In genomic region chrX:52757164-52757563, GRCm38 (mm10) we compare ENCODE assay signal across 16 mouse cellular contexts. TPM values are rescaled to one million over a fixed set of nuclear protein-coding genes. Genes with fewer than 3 reads are reported as not detected.
"Had no signal": no experiment of that assay in that cellular context is flagged by ENCODE, and none has a peak within 500 bp of the region (broad histone marks: within the 10 kb centered on the region; RNA-seq: fewer than 3 reads in every experiment).

No protein-coding gene starts in this region.

- H3K36me3 ChIP-seq: limb, embryonic 10.5 days; liver, embryonic 15.5 days; midbrain, embryonic 10.5 days; neural tube, embryonic 13.5 days; stomach, embryonic 15.5 days had no signal

- ATAC-seq: lung, postnatal 0 days had no signal

- DNase-seq: kidney, postnatal 25 days; lung, adult 2 months; lung, postnatal 36 days; midbrain, embryonic 14.5 days; retina, postnatal 1 day; right cerebral cortex, postnatal 14 days had no signal

- H3K9me3 ChIP-seq: limb, embryonic 10.5 days; liver, embryonic 15.5 days; midbrain, embryonic 10.5 days; neural tube, embryonic 13.5 days; stomach, embryonic 15.5 days had no signal

- H3K4me2 ChIP-seq: liver, embryonic 11.5 days; liver, embryonic 15.5 days; neural tube, embryonic 13.5 days; stomach, embryonic 15.5 days had no signal

- H3K4me3 ChIP-seq: left cerebral cortex, adult 2 months; limb, embryonic 10.5 days; liver, embryonic 15.5 days; midbrain, embryonic 10.5 days; myocyte; neural tube, embryonic 13.5 days; stomach, embryonic 15.5 days had no signal

- H3K4me1 ChIP-seq: liver, embryonic 15.5 days; neural tube, embryonic 13.5 days; stomach, embryonic 15.5 days had no signal

- H3K27ac ChIP-seq: left cerebral cortex, adult 2 months; limb, embryonic 10.5 days; liver, embryonic 15.5 days; midbrain, embryonic 10.5 days; neural tube, embryonic 13.5 days; stomach, embryonic 15.5 days had no signal

- H3K9ac ChIP-seq: liver, embryonic 15.5 days; neural tube, embryonic 13.5 days; stomach, embryonic 15.5 days had no signal

- H3K27me3 ChIP-seq: neural tube, embryonic 13.5 days had no signal

RNA-seq across cellular contexts. Expression of gene Ccdc160, which starts 33.8 kb away (rescaled TPM):
- polyA plus RNA-seq: myocyte; spleen, adult 2 months had no signal
